Comparison of ENCODE assay signal across 9 mouse cellular contexts in genomic region chr7:143753990-143754715, GRCm38 (mm10). TPM values are rescaled to one million over a fixed set of nuclear protein-coding genes. Genes with fewer than 3 reads are reported as not detected.
DNase-seq lines count a peak whose midpoint lies in the region; TF ChIP-seq lines count a peak whose summit lies in the region.
"Had no signal": no experiment of that assay in that cellular context is flagged by ENCODE, and none has a peak within 500 bp of the region (broad histone marks: within the 10 kb centered on the region; RNA-seq: fewer than 3 reads in every experiment).

No protein-coding gene starts in this region.

- peaks cover 37% of the 10 kb centered on the region for H3K4me1 ChIP-seq in heart, embryonic 10.5 days
- H3K4me1 ChIP-seq in thymus, adult 2 months (replicated peaks; ENCODE audit: control insufficient read depth, insufficient read depth, low read length) = peaks cover 11% of the 10 kb centered on the region

- H3K4me3 ChIP-seq in heart, embryonic 10.5 days = no peak overlapping the region
- no peak overlapping the region for H3K4me3 ChIP-seq in thymus, adult 2 months (ENCODE audit: control insufficient read depth, insufficient read depth, low read length)
- H3K4me3 ChIP-seq: limb, embryonic 13.5 days had no signal

- 44% methylated on average over 5 of the region's 5 CpGs for WGBS in heart, embryonic 10.5 days
- WGBS in thymus, adult 2 months = 66% methylated on average over 5 of the region's 5 CpGs

- TF ChIP-seq CTCF in thymus, adult 2 months (IDR thresholded peaks at IDR 0.05; ENCODE audit: borderline replicate concordance, control insufficient read depth, extremely low read depth, insufficient read depth, low read length, poor library complexity) = peak; percentile 66; the same call in 1 of the 2 replicates

- TF ChIP-seq POLR2A in thymus, adult 2 months (IDR thresholded peaks at IDR 0.05; ENCODE audit: control insufficient read depth, extremely low read depth, insufficient read depth, low read length, poor library complexity) = no peak

- H3K36me3 ChIP-seq in heart, embryonic 10.5 days = no peaks in the 10 kb centered on the region
- H3K36me3 ChIP-seq in thymus, adult 2 months (ENCODE audit: control insufficient read depth, insufficient read depth, low read length) = no peaks in the 10 kb centered on the region
- H3K36me3 ChIP-seq: limb, embryonic 13.5 days had no signal

- peaks cover 79% of the 10 kb centered on the region for H3K27me3 ChIP-seq in heart, embryonic 10.5 days (ENCODE audit: insufficient read depth, poor library complexity, severe bottlenecking)
- no peaks in the 10 kb centered on the region for H3K27me3 ChIP-seq in thymus, adult 2 months (ENCODE audit: control insufficient read depth, insufficient read depth, low read length)

- H3K9me3 ChIP-seq in heart, embryonic 10.5 days = no peaks in the 10 kb centered on the region
- H3K9me3 ChIP-seq: limb, embryonic 13.5 days had no signal

- DNase-seq in heart, adult 11 months = peak; percentile 93
- no peak for DNase-seq in heart, embryonic 10.5 days (ENCODE audit: low spot score)
- peak; percentile 68 for DNase-seq in urinary bladder, postnatal 14 days (ENCODE audit: low spot score)
- no peak for DNase-seq in urinary bladder, postnatal 4 days (ENCODE audit: low spot score in 2 of 2)
- DNase-seq in cerebellum, adult 9-11 months = peak; percentile 53
- DNase-seq in kidney, adult 8-10 months = peak; percentile 33 to 65
- DNase-seq in lung, postnatal 36 days = peak; percentile 81
- peak; percentile 73 for DNase-seq in thymus, adult 2 months

- no peak overlapping the region for H3K27ac ChIP-seq in heart, embryonic 10.5 days
- no peak overlapping the region for H3K27ac ChIP-seq in thymus, adult 2 months (ENCODE audit: control insufficient read depth, insufficient read depth, low read length)
- H3K27ac ChIP-seq: limb, embryonic 13.5 days had no signal

RNA-seq across cellular contexts. Expression of gene Osbpl5, which starts 2.6 kb away (rescaled TPM):
- polyA plus RNA-seq in heart, embryonic 10.5 days (2016; fragmentation: Nextera tagmentation; extraction: Ambion mirVana) = 19.0 and 29.2 TPM in 2 replicates
- 16.6 and 20.6 TPM in 2 replicates for polyA plus RNA-seq in thymus, adult 2 months (2012; rRNA removed)

RNA-seq across cellular contexts. Expression of gene Mrgprg, which starts 12.6 kb away (rescaled TPM):
- 0.15 TPM in 1 of 2 replicates, not detected in the other for polyA plus RNA-seq in heart, embryonic 10.5 days (2016; fragmentation: Nextera tagmentation; extraction: Ambion mirVana)
- polyA plus RNA-seq in thymus, adult 2 months (2012; rRNA removed) = 2.0 and 2.2 TPM in 2 replicates
- polyA plus RNA-seq: limb, embryonic 13.5 days had no signal

RNA-seq across cellular contexts. Expression of gene Mrgpre, which starts 30.1 kb away (rescaled TPM):
- polyA plus RNA-seq in heart, embryonic 10.5 days (2016; fragmentation: Nextera tagmentation; extraction: Ambion mirVana) = 1.9 and 2.2 TPM in 2 replicates
- 9.8 and 11.3 TPM in 2 replicates for polyA plus RNA-seq in thymus, adult 2 months (2012; rRNA removed)

Comparison
In these comparisons a context has a peak if more than half of its experiments do, and no peak if none do; other contexts are left out.
1. DNase-seq: peak in heart, adult 11 months (single experiment), urinary bladder, postnatal 14 days (single experiment), cerebellum, adult 9-11 months (single experiment), kidney, adult 8-10 months (2 of 2), lung, postnatal 36 days (single experiment) and thymus, adult 2 months (single experiment); none in heart, embryonic 10.5 days (single experiment) and urinary bladder, postnatal 4 days (0 of 2).